Mouse (Mus musculus) B cell, adult 2 months (primary cell): ENCODE data around the gene Por.

ENCODE experiments used
- DNase-seq, 2 experiments: peaks; one replicate each; pipeline ENCODE4 v3.0.0; 2022

Gene Por

GRCm38 (mm10) chr5:135703431-135703830 is 33.6 kb downstream of the Por start:
- no peak for DNase-seq

- no peak for DNase-seq
These were observed 35.5 kb downstream of the Por start for GRCm38 (mm10) chr5:135705383-135705782.

GRCm38 (mm10) chr5:135707039-135707438 is 37.2 kb downstream of the Por start:
- DNase-seq, result no peak

GRCm38 (mm10) chr5:135707855-135708254 is 38.0 kb downstream of the Por start:
- DNase-seq, result peak; percentile 33

- DNase-seq, result no peak
These were observed 39.9 kb downstream of the Por start for GRCm38 (mm10) chr5:135709716-135710115.

GRCm38 (mm10) chr5:135710599-135711214 is 40.9 kb downstream of the Por start:
- peak; percentile 26 to 34 for DNase-seq

- DNase-seq, result no peak
These were observed 41.9 kb downstream of the Por start for GRCm38 (mm10) chr5:135711582-135712355.

GRCm38 (mm10) chr5:135712803-135713202 is 43.0 kb downstream of the Por start:
- no peak for DNase-seq

- DNase-seq, result peak; percentile 49 to 51
These were observed 43.8 kb downstream of the Por start for GRCm38 (mm10) chr5:135713441-135714218.

GRCm38 (mm10) chr5:135715624-135716023 is 45.8 kb downstream of the Por start:
- no peak for DNase-seq

- DNase-seq, result no peak
These were observed 49.8 kb downstream of the Por start for GRCm38 (mm10) chr5:135719586-135720120.

GRCm38 (mm10) chr5:135720121-135720520 is 50.3 kb downstream of the Por start:
- DNase-seq, result no peak

GRCm38 (mm10) chr5:135721076-135721475 is 51.2 kb downstream of the Por start:
- no peak for DNase-seq

GRCm38 (mm10) chr5:135722121-135722520 is 52.3 kb downstream of the Por start:
- DNase-seq, result no peak

GRCm38 (mm10) chr5:135723165-135723751 is 53.4 kb downstream of the Por start:
- DNase-seq, result no peak

- no peak for DNase-seq
These were observed 54.9 kb downstream of the Por start for GRCm38 (mm10) chr5:135724536-135725322.

- no peak for DNase-seq
These were observed 55.6 kb downstream of the Por start for GRCm38 (mm10) chr5:135725391-135725841.

GRCm38 (mm10) chr5:135725991-135726390 is 56.2 kb downstream of the Por start:
- no peak for DNase-seq

- DNase-seq, result no peak
These were observed 57.0 kb downstream of the Por start for GRCm38 (mm10) chr5:135726641-135727346.

GRCm38 (mm10) chr5:135727871-135728270 is 58.0 kb downstream of the Por start:
- no peak for DNase-seq

- no peak for DNase-seq
These were observed 58.5 kb downstream of the Por start for GRCm38 (mm10) chr5:135728361-135728760.
